Mouse (Mus musculus) kidney, adult 2 months (tissue): ENCODE measurements around the gene Ranbp1.

Experiments used
- CTCF ChIP-seq: fragments of 200-500 bp; conservative IDR thresholded peaks from 2 replicates; pipeline ENCODE4 v1.5.1; 2011; ENCODE audit warnings: low read depth, mild to moderate bottlenecking, control low read depth, low read length, moderate library complexity, mixed read lengths; ENCODE audit not compliant: insufficient read depth, insufficient read length
- POLR2A ChIP-seq: fragments of 200-500 bp; IDR thresholded peaks from one replicate; pipeline ENCODE4 v1.6.1; 2011; ENCODE audit warnings: low read depth, low read length, control low read depth

- TF ChIP-seq POLR2A = no peak
- TF ChIP-seq CTCF = no peak
Measured at GRCm38 (mm10) chr16:18234671-18235388, 13.7 kb downstream of the Ranbp1 start, which contains the start of gene Zdhhc8.
